Mouse (Mus musculus): ENCODE measurements around the gene Spag6.

The Spag6 gene

GRCm38 (mm10) chr2:18734394-18735127 is 40.7 kb downstream of the Spag6 start:
- DNase-seq (ENCODE audit: low spot score) = no peak

GRCm38 (mm10) chr2:18737040-18737439 is 43.2 kb downstream of the Spag6 start:
- no peak for DNase-seq (ENCODE audit: low spot score)

DNA sequence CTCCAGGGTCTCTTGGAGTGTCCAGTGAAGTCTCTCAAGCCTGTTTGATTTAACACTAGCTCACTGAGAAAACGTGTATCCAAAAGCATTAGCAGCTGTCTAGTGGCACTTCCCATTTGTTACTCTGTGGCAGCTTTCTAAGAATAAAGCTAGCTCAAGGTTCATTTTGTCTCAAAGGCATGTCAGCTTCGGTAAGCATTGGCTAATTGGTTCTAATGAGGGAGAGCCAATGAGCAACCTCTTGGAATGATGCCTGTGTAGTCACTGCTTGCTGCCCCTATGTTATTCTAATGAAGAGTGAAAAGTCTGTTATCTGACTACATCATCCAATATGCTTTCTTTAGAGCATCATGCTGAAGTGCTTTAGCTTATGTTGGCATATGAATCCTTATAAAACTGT is 45.4 kb downstream of the Spag6 start:
- no peak for DNase-seq (ENCODE audit: low spot score)

DNA sequence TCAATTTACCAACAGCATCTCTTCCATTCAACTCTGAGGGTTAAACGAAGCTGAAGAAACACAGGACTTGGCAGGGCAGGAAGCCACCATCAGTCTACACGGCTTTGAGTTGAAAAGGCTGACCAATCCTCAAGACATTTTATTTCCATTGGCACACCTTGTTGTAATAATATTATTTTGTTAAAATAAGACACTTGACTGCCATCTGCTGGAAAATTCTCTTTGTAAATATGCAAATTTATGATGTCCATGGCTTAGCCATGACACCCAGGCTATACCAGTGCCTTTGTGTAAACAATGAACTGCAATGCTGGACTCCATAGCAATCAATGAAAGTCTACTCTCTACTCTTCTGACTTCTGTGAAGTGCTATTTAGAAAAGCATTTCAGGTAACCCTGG is 62.3 kb downstream of the Spag6 start:
- DNase-seq (ENCODE audit: low spot score) = no peak

DNA sequence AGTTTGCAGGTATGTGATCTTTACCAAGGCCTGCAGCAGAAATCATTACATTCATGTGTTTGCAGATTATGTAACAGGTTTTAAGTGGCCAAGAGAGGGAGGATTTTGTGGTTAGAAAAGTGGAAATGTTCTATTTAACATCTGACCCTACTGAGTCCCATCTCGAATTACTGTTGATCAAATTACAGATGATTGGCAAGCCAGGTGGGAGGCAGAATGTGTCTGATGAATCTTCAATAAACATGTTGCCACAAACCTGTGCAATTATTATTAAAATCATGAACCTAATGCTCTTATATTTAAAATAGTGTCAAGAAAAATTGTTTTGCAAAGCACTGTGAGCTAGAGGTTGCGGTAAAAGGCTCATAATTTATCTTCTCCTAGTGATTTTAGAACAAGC is 71.0 kb downstream of the Spag6 start:
- no peak for DNase-seq (ENCODE audit: low spot score)

DNA sequence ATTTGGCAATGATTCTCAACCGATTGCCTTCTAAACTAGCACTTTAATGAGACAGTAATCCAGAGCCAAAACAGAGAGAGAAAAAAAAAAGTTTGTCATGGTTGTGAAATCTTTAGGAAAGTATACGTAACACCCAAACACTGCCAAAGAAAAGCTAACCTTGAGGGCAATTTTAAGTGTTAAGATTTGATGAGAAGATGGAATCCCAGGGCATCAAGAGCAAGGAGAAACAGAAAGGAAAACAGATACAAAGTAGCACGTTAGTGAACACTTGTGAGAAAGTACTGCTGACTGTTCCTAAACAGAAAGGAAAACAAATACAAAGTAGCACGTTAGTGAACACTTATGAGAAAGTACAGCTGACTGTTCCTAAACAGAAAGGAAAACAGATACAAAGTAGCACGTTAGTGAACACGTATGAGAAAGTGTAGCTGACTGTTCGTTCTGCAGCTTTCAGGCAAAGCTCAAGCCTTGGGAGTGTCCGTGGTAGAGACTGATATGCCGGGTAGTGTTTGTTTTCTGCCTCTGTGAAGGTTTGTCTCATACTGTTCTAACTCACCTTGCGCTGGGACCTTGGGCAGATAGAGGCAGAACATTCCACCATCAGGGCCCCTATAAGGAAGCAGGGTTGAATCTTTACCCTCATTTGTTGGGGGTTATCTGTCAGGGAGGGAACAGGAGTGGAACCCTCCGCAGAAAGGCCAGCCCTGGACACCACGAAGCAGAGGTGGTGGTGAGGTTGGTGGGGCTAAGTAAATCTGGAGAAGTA is 71.8 kb downstream of the Spag6 start:
- peak; percentile 6 for DNase-seq (ENCODE audit: low spot score)

- DNase-seq (ENCODE audit: low spot score) = no peak
These were observed 72.6 kb downstream of the Spag6 start for GRCm38 (mm10) chr2:18766441-18766820.

DNA sequence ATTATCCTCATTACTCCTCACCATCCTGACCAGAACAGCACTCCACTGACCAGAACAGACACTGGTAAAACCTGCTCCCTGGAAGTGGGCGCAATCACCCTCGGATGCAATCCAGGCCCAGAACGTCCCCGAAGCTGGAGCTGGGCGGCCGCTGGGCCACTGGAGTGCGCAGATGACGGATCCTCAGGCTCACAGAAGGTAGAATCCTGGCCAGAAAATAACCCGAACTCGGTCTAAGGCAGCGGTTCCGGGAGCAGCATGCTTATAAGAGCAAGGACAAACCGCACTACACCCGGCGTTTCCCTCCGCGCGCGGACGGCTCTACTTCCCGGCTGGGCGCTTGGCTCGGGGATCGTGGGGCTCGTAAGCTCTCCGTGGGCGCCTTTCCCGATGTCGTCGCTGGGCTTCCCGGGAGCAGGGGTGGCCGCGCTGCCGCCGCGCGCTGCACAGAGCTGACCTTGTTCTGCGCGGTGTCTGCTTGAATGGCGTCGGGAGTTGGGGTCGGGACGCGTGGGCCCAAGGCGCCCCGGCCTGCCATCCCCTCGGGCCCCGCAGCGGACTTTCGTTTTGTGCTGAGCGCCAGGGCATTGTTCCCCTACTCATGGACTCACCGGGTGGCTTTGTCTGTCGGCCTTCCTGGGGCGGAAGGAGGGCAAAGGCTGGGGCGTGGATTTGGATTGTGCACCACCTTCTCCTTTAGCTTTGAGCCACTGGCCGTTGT is 73.1 kb downstream of the Spag6 start:
- DNase-seq (ENCODE audit: low spot score) = peak; percentile 54

GRCm38 (mm10) chr2:18768414-18768813 is 74.6 kb downstream of the Spag6 start:
- DNase-seq (ENCODE audit: low spot score) = no peak

DNA sequence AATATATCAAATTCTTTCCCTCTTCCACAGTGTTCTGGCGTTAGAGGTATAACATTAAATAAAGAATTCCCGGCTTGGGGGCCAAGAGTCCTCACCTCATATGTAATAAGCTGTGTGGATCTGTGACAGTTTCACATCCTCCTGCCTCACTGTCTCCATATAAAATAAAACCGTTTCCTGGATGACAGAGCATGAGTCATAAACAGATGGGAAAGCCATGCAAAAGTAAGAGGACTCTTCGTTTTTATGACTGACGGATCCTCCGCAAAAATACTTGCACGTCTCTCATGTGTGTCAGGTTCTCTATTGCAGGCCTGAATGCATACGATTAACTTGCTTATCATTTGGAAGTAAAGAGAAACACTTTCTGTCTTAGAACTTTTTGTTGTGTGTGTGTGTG is 78.6 kb downstream of the Spag6 start:
- DNase-seq (ENCODE audit: low spot score) = no peak

DNA sequence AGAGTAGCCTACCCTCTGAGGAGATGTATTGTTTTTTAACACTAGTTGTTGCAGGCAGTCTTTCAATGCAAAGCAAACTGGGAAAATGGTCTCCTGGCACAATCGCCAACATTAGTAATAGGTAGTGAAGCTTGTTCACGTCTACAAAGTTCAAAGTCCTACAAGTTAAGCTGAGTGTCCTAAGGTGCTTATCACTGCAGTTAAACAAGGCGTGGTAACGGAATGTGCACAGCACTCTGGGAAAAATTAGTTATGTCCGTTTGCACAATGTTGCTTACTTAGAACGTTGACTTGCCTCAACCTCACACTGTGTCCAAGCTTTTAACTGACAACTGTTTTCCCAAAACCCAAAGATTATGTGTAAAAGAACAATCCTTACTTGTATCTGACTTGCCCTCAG is 80.5 kb downstream of the Spag6 start:
- no peak for DNase-seq (ENCODE audit: low spot score)

DNA sequence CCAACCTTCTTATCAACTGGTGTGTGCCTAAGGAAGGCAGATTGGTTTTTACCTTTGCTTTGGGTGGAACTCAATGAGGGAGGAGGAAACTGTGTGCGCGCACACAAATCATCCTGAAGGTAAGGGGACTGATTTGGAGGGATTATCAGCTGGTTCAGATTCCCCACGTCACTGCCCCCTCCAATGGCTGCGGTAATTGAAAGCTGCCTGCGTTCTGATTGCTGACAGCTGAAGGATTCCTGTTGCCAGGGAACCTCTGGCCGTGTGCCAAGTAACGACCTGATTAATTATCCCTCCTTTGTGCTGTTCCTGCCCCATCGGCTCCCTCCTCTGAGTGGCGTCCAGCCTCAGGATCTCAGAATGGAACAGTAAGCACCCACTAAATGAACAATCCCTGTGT is 84.4 kb downstream of the Spag6 start:
- no peak for DNase-seq (ENCODE audit: low spot score)

- DNase-seq (ENCODE audit: low spot score) = no peak
These were observed 86.0 kb downstream of the Spag6 start for GRCm38 (mm10) chr2:18779830-18780229.

DNA sequence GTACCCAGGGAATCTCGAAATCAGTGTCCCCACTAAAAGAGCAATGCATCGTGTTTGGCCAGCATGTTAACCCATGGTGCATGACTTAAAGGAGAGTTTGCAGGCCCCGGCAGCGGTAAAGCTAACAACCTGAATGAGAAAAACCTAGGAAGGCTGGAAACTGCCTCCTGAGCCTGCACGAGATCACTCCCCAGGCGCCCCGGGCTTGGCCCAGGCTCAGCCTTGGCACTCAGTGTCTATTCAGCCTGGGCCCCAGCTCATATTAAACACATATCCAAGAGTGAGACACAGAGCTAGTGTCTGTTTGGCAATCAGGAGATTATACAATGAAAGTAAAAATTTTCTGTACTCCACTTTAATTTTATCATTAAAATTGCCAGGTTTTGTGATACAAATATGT is 87.5 kb downstream of the Spag6 start:
- no peak for DNase-seq (ENCODE audit: low spot score)

- DNase-seq (ENCODE audit: low spot score) = no peak
These were observed 100.4 kb downstream of the Spag6 start for GRCm38 (mm10) chr2:18794261-18794660.

GRCm38 (mm10) chr2:18797776-18798175 is 103.9 kb downstream of the Spag6 start:
- DNase-seq (ENCODE audit: low spot score) = no peak

DNA sequence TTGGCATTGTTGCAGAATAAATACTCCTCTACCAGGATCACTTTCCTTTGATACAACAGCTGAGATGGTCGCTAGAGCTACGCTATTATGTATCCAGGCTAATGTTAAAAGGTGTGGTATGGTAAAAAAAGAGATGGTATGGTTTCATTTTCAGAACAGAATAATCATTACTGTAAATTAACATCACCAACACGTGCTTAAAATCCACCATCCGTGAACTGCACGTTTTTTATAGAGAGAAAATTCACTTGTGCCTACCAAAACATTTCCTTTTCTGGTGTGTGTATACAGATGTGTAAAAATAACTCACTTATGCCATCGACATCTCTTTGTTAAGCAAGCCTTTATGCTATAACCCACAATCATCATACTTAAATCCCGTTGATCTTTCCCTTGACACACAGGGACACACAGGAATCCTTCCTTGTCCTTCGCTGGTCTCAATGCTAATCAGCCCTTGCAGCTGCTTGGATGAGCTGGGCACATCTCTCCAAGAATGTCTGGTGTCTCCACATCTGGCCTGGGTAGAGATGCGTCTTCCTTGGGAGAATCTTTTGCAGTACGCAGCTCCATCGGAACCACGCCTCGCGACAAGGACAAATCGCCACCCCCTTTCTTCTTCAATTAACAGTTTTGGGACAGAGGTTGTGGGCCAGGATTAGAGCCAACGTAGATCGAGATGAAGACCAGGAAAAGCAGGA is 105.6 kb downstream of the Spag6 start:
- no peak for DNase-seq (ENCODE audit: low spot score)

Measured in T-cell, adult 2 months (primary cell).